Mouse (Mus musculus): ENCODE measurements around the gene Dnajc2. TPM values are rescaled to one million over a fixed set of nuclear protein-coding genes. Genes with fewer than 3 reads are reported as not detected.
A peak's percentile ranks its signal among the peaks of the same experiment; 100 is the strongest.

The Dnajc2 gene
- polyA plus RNA-seq, 1 experiment from 2014 or later, result 44.5 TPM

DNA sequence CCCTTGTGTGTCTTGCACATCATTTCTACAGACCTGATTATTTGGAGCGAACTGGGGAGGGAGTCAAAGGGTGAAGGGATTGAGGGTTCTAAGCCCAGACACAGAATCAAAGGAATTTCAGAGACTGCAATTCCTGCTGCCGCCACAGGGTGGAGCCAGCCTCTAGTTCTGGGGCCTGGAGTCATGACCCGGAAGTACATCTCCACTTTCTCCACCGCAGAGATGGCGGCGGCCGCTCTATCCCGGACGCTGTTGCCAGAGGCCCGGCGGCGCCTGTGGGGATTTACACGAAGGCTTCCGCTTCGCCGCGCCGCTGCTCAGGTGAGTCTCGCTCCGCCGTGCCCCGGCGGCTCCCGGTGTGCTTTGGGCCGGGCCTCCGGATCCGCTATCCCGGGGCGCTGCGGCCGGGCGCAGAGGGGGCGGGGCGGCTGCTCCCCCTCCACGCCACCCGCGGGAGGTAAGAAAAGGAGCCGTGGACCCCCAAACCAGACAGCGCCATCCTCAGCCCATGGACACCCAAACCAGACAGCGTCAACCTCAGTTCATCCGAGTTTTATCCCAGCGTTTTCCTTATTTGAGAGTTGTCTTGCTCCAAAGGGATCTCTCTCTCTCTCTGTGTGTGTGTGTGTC is 48.0 kb downstream of the Dnajc2 start, which contains the start of gene Pmpcb:
Pmpcb (plus strand) TSS at position 186 of the 630 bp plus-strand sequence.
- TF ChIP-seq CTCF (IDR thresholded peaks at IDR 0.05; ENCODE audit: low read depth), result peak; percentile 97

DNA sequence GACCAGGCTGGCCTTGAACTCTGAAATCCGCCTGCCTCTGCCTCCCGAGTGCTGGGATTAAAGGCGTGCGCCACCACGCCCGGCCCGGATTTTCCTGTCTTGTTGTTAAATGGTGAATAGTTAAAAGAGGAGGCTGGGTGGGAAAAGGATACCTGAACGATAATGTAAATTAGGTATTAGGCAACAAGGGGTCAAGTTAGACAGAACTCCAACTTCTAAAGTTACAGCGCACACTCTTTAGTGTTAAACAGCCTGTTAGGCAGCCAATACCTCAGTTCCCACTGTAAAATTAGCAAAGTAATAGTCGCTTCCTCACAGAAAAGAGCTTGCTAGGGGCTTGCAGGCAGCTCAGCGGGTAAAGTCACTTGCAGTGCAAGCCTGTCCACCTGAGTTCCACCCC is 49.0 kb downstream of the Dnajc2 start:
- Histone ChIP-seq H3K9me3 (ENCODE audit: control insufficient read depth) (no peaks in the 10 kb centered on the region), H3K4me1 (replicated peaks; ENCODE audit: control insufficient read depth, insufficient read depth, low read length) (peaks cover 8% of the 10 kb centered on the region; the same call in 1 of the 2 replicates), H3K9ac (ENCODE audit: low read depth, low read length) (no peak overlapping the region), H3K27me3 (replicated peaks; ENCODE audit: control insufficient read depth, insufficient read depth, low read length) (no peaks in the 10 kb centered on the region), H3K36me3 (ENCODE audit: control insufficient read depth, insufficient read depth) (peaks cover 13% of the 10 kb centered on the region), H3K4me3 (ENCODE audit: low read depth, low read length) (no peak overlapping the region), H3K4me2 (replicated peaks; ENCODE audit: low read depth) (no peak overlapping the region), H3K27ac (ENCODE audit: low read depth, low read length) (no peak overlapping the region)
- no peak for ATAC-seq
- 77% methylated on average over 11 of the region's 11 CpGs for WGBS
- no peak for TF ChIP-seq CTCF (IDR thresholded peaks at IDR 0.05; ENCODE audit: low read depth)

More for the DNA sequence above, 48.0 kb downstream of the Dnajc2 start, which contains the start of gene Pmpcb:
- peak; percentile 81 for ATAC-seq
- Histone ChIP-seq H3K4me3 (ENCODE audit: low read depth, low read length) (peak within 1 kb of the TSS; percentile 98), H3K27ac (ENCODE audit: low read depth, low read length) (peak within 1 kb of the TSS; percentile 85), H3K9me3 (ENCODE audit: control insufficient read depth) (no peaks in the 10 kb centered on the region), H3K4me2 (replicated peaks; ENCODE audit: low read depth) (peak within 1 kb of the TSS; percentile 65), H3K36me3 (ENCODE audit: control insufficient read depth, insufficient read depth) (peaks cover 23% of the 10 kb centered on the region), H3K27me3 (replicated peaks; ENCODE audit: control insufficient read depth, insufficient read depth, low read length) (no peaks in the 10 kb centered on the region), H3K4me1 (replicated peaks; ENCODE audit: control insufficient read depth, insufficient read depth, low read length) (peaks cover 8% of the 10 kb centered on the region; the same call in 1 of the 2 replicates), H3K9ac (ENCODE audit: low read depth, low read length) (peak within 1 kb of the TSS; percentile 78)
- WGBS, result under 1% methylated on average over 42 of the region's 42 CpGs

DNA sequence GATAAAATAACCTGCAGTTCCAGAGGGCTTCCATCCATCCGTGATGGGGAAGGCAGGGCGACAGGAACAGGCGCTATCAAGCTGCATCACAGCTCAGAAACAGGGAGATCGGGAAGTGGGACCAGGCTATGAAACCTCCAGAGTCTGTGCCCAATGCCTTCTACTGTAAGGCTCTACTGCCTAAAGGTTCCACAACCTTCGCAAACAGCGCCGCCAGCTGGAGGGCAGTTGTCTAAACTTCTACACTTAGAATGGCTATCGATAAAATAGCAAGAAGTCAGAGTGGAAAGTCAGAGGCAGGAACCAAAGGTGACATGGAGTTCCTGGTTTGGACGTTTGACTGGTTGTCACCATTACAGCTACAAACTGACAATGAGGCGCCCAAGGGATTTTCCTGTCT is 49.5 kb downstream of the Dnajc2 start:
- no peaks in the 10 kb centered on the region for H3K27me3 ChIP-seq (replicated peaks; ENCODE audit: control insufficient read depth, insufficient read depth, low read length)
- H3K9me3 ChIP-seq (ENCODE audit: control insufficient read depth), result no peaks in the 10 kb centered on the region
- no peak overlapping the region for H3K9ac ChIP-seq (ENCODE audit: low read depth, low read length)
- 32% methylated on average over 10 of the region's 10 CpGs for WGBS
- H3K4me2 ChIP-seq (replicated peaks; ENCODE audit: low read depth), result peak overlapping the region; percentile 43; the same call in 1 of the 2 replicates
- H3K27ac ChIP-seq (ENCODE audit: low read depth, low read length), result no peak overlapping the region
- peaks cover 8% of the 10 kb centered on the region; the same call in 1 of the 2 replicates for H3K4me1 ChIP-seq (replicated peaks; ENCODE audit: control insufficient read depth, insufficient read depth, low read length)
- TF ChIP-seq CTCF (IDR thresholded peaks at IDR 0.05; ENCODE audit: low read depth), result peak; percentile 88
- peak overlapping the region; percentile 18 for H3K4me3 ChIP-seq (ENCODE audit: low read depth, low read length)
- peaks cover 11% of the 10 kb centered on the region for H3K36me3 ChIP-seq (ENCODE audit: control insufficient read depth, insufficient read depth)
- no peak for ATAC-seq

DNA sequence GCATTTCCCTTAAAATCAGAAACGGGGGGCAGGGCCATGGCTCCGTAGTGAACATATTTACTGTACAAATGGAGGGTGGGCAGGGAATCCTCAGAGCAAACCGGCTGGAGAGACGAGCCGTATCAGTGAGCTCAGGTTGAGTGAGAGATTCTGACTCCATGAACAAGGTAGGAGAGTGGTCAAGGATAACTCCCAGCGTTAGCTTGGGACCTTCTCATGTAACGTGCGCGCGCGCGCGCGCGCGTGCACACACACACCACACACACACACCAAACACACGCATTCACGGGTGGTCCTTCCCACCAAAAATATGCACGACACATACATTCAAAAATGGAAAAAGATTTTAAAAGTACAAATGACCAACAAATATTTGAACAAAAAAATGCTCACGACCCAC is 50.0 kb downstream of the Dnajc2 start:
- no peak for TF ChIP-seq CTCF (IDR thresholded peaks at IDR 0.05; ENCODE audit: low read depth)
- Histone ChIP-seq H3K9me3 (ENCODE audit: control insufficient read depth) (no peaks in the 10 kb centered on the region), H3K27me3 (replicated peaks; ENCODE audit: control insufficient read depth, insufficient read depth, low read length) (no peaks in the 10 kb centered on the region), H3K27ac (ENCODE audit: low read depth, low read length) (no peak overlapping the region), H3K9ac (ENCODE audit: low read depth, low read length) (no peak overlapping the region), H3K4me2 (replicated peaks; ENCODE audit: low read depth) (peak overlapping the region; percentile 43), H3K4me3 (ENCODE audit: low read depth, low read length) (peak overlapping the region; percentile 18; the same call in 1 of the 2 replicates), H3K4me1 (replicated peaks; ENCODE audit: control insufficient read depth, insufficient read depth, low read length) (peaks cover 8% of the 10 kb centered on the region; the same call in 1 of the 2 replicates), H3K36me3 (ENCODE audit: control insufficient read depth, insufficient read depth) (peaks cover 6% of the 10 kb centered on the region; the same call in 1 of the 2 replicates)
- 84% methylated on average over 20 of the region's 20 CpGs for WGBS
- ATAC-seq, result no peak

DNA sequence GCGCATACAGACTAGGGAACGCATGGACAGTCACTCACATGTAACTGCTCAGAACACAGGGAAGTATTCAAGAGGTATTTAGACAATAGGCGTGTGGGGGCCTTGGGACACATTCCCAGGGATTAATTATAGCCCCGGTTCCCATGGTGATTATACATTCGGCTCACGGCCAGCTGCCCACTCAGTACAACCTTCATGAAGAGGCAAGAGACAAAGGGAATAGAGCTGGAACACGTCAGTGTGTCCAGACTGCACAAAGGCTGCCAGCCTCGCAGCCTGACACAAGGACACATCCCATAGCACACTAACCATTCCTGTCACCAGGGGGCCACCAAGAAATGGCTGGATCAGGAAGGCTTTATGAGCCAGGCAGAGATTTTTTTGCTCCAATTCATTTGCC is 52.1 kb downstream of the Dnajc2 start:
- WGBS, result 32% methylated on average over 8 of the region's 8 CpGs
- Histone ChIP-seq H3K27ac (ENCODE audit: low read depth, low read length) (no peak overlapping the region), H3K36me3 (ENCODE audit: control insufficient read depth, insufficient read depth) (no peaks in the 10 kb centered on the region), H3K9me3 (ENCODE audit: control insufficient read depth) (no peaks in the 10 kb centered on the region), H3K4me3 (ENCODE audit: low read depth, low read length) (no peak overlapping the region), H3K27me3 (replicated peaks; ENCODE audit: control insufficient read depth, insufficient read depth, low read length) (no peaks in the 10 kb centered on the region), H3K4me1 (replicated peaks; ENCODE audit: control insufficient read depth, insufficient read depth, low read length) (peaks cover 3% of the 10 kb centered on the region; the same call in 1 of the 2 replicates), H3K9ac (ENCODE audit: low read depth, low read length) (no peak overlapping the region), H3K4me2 (replicated peaks; ENCODE audit: low read depth) (no peak overlapping the region)
- no peak for ATAC-seq
- TF ChIP-seq CTCF (IDR thresholded peaks at IDR 0.05; ENCODE audit: low read depth), result peak; percentile 80

DNA sequence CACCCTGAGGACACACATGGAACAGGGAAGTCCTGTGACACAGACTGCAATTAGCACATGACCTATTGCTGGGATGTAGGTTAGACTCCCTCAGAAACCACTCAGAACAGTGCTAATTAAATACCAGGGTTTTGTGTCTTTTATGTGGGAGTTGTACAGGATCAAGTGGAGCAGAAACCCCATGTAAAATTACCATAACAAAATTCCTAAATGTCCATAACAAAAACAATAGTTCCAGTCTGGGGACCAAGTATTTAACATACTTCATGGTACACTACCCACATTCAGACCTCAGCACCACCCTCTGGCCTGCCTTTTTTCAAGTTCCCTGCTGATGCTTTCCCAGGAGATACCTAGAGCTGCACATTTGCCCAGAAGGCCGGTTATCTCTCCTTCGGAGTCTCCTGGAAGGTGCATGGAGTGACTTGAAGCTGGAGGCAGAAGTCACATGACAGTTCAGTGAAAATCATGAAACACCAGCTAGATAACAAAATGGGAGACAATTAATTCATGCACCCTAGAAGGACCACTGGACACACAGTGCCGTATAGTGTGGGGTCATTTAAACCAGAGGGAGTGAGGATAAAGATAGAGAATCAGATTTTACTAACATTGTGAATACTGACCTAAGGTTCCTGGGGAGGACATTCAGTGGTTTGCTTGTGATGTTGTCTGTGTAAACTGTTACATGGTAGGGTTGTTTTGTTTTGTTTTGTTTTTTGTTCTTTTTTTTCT is 52.7 kb downstream of the Dnajc2 start:
- Histone ChIP-seq H3K4me3 (ENCODE audit: low read depth, low read length) (no peak overlapping the region), H3K9me3 (ENCODE audit: control insufficient read depth) (no peaks in the 10 kb centered on the region), H3K27me3 (replicated peaks; ENCODE audit: control insufficient read depth, insufficient read depth, low read length) (no peaks in the 10 kb centered on the region), H3K27ac (ENCODE audit: low read depth, low read length) (no peak overlapping the region), H3K4me2 (replicated peaks; ENCODE audit: low read depth) (no peak overlapping the region), H3K9ac (ENCODE audit: low read depth, low read length) (no peak overlapping the region), H3K4me1 (replicated peaks; ENCODE audit: control insufficient read depth, insufficient read depth, low read length) (no peaks in the 10 kb centered on the region), H3K36me3 (ENCODE audit: control insufficient read depth, insufficient read depth) (no peaks in the 10 kb centered on the region)
- 82% methylated on average over 3 of the region's 3 CpGs for WGBS
- TF ChIP-seq CTCF (IDR thresholded peaks at IDR 0.05; ENCODE audit: low read depth), result no peak
- no peak for ATAC-seq

All from intestine, postnatal 0 days (tissue).